Mouse (Mus musculus) ZHBTc4 (cell line): Measurements from ENCODE around the gene Cdc20.

Source experiments
- DNase-seq: peaks from one replicate; pipeline ENCODE4 v3.0.0-alpha.2; 2011; ENCODE audit warnings: low read depth, low spot score

Gene Cdc20

GRCm38 (mm10) chr4:118417112-118417797 lies 19.9 kb downstream of the Cdc20 start:
- DNase-seq, result no peak

GRCm38 (mm10) chr4:118416329-118416728 lies 20.8 kb downstream of the Cdc20 start:
- no peak for DNase-seq

GRCm38 (mm10) chr4:118415779-118416178 lies 21.4 kb downstream of the Cdc20 start:
- DNase-seq, result no peak

GRCm38 (mm10) chr4:118413553-118413952 lies 23.6 kb downstream of the Cdc20 start:
- no peak for DNase-seq

GRCm38 (mm10) chr4:118410871-118411270 lies 26.3 kb downstream of the Cdc20 start:
- no peak for DNase-seq

- DNase-seq, result peak; percentile 96
These were observed 27.8 kb downstream of the Cdc20 start, which contains the start of the genes Szt2 and Med8 for GRCm38 (mm10) chr4:118409142-118409900. Gene Szt2 (minus strand): TSS chr4:118409273. Gene Med8 (plus strand): TSS chr4:118409337.

GRCm38 (mm10) chr4:118402701-118403100 lies 34.5 kb downstream of the Cdc20 start:
- no peak for DNase-seq

GRCm38 (mm10) chr4:118401918-118402317 lies 35.2 kb downstream of the Cdc20 start:
- no peak for DNase-seq

- DNase-seq, result no peak
These were observed 35.7 kb downstream of the Cdc20 start for GRCm38 (mm10) chr4:118401421-118401820.

- no peak for DNase-seq
These were observed 38.8 kb downstream of the Cdc20 start for GRCm38 (mm10) chr4:118398400-118398799.

- peak; percentile 16 for DNase-seq
These were observed 40.7 kb downstream of the Cdc20 start for GRCm38 (mm10) chr4:118396433-118396832.

GRCm38 (mm10) chr4:118395289-118395688 lies 41.9 kb downstream of the Cdc20 start:
- no peak for DNase-seq

- no peak for DNase-seq
These were observed 42.6 kb downstream of the Cdc20 start for GRCm38 (mm10) chr4:118394505-118394904.

GRCm38 (mm10) chr4:118390146-118390545 lies 47.0 kb downstream of the Cdc20 start:
- DNase-seq, result no peak

GRCm38 (mm10) chr4:118387316-118387715 lies 49.8 kb downstream of the Cdc20 start:
- no peak for DNase-seq

GRCm38 (mm10) chr4:118383271-118383670 lies 53.9 kb downstream of the Cdc20 start:
- DNase-seq, result no peak
